Mouse (Mus musculus): ENCODE measurements around the gene Medag. TPM values are rescaled to one million over a fixed set of nuclear protein-coding genes. Genes with fewer than 3 reads are reported as not detected.
A peak's percentile ranks its signal among the peaks of the same experiment; 100 is the strongest.

Gene Medag
- polyA plus RNA-seq, 1 experiment from 2014 or later = 1.9 TPM

DNA sequence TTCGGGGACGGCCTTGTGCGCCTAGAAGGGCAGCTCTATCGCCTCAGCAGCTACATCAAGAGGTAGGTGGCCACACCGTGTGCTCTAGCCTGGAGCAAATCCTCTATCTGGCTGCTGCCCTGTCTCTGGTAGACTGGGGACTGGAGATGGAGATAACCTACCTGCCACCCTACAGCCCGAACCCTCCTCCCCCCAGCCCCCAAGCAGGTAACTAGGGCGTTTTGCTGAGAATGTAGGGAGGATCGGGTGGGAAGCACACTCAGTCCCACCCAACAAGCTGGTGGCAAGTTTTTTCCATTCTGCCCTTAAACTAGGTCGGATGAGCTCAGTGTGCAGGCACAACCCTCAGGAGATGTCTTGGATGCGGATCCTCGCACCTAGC lies 636 bp downstream of the Medag start:
- ATAC-seq = no peak; the same call in 1 of the 2 replicates
- Histone ChIP-seq H3K4me2 (replicated peaks) (peak overlapping the region; percentile 52), H3K27me3 (peaks cover 8% of the 10 kb centered on the region), H3K4me3 (replicated peaks) (peak overlapping the region; percentile 27), H3K4me1 (replicated peaks) (peaks cover 27% of the 10 kb centered on the region), H3K36me3 (no peaks in the 10 kb centered on the region), H3K9ac (replicated peaks) (peak overlapping the region; percentile 36), H3K27ac (peak overlapping the region; percentile 73), H3K9me3 (no peaks in the 10 kb centered on the region)
- WGBS = 36% methylated on average over 11 of the region's 11 CpGs

DNA sequence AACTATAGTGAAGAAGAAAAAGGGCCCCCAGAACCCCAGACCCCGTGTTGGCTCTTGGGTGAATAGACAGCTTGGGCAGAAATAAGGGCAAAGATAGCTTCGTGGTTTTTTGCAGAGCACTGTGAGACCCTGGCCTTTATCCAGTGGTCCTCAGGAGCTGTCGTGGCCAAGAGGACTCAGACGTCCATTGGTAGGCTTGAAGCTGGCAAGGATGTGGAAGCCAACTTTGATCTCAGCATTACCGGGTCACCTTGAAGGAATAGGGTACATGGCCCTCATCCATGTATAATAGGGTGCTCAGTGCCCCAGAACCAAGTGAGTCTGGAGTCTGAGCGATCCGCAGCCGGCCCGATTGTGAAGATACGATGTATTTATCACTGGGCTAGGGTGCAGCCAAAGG lies 1.1 kb downstream of the Medag start:
- 92% methylated on average over 10 of the region's 10 CpGs for WGBS
- H3K4me2 ChIP-seq (replicated peaks) = peak overlapping the region; percentile 52; the same call in 1 of the 2 replicates
- peaks cover 8% of the 10 kb centered on the region for H3K27me3 ChIP-seq
- H3K4me1 ChIP-seq (replicated peaks) = peaks cover 27% of the 10 kb centered on the region
- no peak for ATAC-seq
- H3K9me3 ChIP-seq = no peaks in the 10 kb centered on the region
- no peak overlapping the region for H3K4me3 ChIP-seq (replicated peaks)
- H3K9ac ChIP-seq (replicated peaks) = no peak overlapping the region
- no peak overlapping the region for H3K27ac ChIP-seq
- no peaks in the 10 kb centered on the region for H3K36me3 ChIP-seq

DNA sequence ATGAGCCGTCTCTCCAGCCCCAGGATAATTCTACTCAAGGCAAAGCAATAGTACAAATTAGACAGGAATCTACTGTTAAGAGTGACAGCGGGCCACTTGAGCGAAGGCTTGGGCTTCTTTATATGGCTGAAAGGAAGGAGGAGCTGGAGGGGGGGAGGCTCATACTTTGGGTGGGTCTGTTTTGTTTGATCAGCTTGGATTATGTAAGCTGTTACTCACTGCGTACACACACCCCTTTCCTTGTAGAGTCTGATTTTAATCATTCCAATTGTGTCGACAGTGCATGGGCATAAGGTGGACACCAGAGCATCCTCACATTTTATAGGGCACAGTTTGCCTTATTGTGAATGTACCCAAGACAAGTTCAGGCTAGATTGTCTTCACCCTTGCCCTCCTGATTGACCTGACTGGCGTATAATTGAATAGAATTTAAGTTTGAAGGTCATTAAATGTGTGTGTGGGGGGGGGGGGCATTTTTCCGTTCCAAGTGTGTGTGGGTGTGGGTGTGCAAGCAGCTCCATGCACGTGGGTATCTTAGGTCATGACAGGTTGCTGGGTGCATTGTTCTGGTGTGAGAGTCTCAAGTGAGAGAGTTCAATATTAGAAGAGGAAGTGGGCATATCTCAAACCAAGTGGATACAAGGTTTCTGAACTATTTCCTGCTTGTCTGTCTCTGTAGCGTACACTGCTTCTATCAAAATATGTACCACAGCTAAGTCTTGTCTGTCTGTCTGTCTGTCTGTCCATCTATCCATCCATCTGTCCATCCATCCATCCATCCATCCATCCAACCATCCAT lies 3.0 kb downstream of the Medag start:
- no peaks in the 10 kb centered on the region for H3K36me3 ChIP-seq
- no peaks in the 10 kb centered on the region for H3K9me3 ChIP-seq
- peaks cover 8% of the 10 kb centered on the region for H3K27me3 ChIP-seq
- no peak overlapping the region for H3K9ac ChIP-seq (replicated peaks)
- no peak for ATAC-seq
- no peak overlapping the region for H3K4me3 ChIP-seq (replicated peaks)
- 78% methylated on average over 9 of the region's 9 CpGs for WGBS
- H3K4me1 ChIP-seq (replicated peaks) = peaks cover 27% of the 10 kb centered on the region
- no peak overlapping the region for H3K4me2 ChIP-seq (replicated peaks)
- H3K27ac ChIP-seq = no peak overlapping the region

DNA sequence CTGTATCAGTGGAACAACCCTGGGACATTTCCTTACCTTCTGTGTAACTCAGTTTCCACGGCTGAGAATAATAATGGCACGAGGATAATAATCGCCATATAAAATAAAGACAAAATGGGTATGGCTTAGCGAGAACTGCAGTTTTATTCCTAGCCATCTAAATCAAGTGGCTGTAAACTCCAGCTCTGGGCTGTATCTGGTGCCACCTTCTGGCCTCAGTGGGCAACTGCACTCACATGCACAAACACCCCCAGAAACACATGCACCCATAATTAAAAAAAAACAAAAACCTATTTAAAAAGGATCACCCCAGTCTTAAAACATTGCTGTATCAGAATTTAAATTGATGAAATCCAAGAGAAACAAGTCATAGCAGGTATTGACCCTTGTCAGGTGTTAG lies 5.8 kb downstream of the Medag start:
- Histone ChIP-seq H3K4me1 (replicated peaks) (peaks cover 8% of the 10 kb centered on the region), H3K4me3 (replicated peaks) (no peak overlapping the region), H3K36me3 (no peaks in the 10 kb centered on the region), H3K27me3 (peaks cover 9% of the 10 kb centered on the region), H3K27ac (no peak overlapping the region), H3K4me2 (replicated peaks) (no peak overlapping the region), H3K9me3 (no peaks in the 10 kb centered on the region), H3K9ac (replicated peaks) (no peak overlapping the region)
- WGBS = 95% methylated on average over 4 of the region's 4 CpGs
- no peak for ATAC-seq

DNA sequence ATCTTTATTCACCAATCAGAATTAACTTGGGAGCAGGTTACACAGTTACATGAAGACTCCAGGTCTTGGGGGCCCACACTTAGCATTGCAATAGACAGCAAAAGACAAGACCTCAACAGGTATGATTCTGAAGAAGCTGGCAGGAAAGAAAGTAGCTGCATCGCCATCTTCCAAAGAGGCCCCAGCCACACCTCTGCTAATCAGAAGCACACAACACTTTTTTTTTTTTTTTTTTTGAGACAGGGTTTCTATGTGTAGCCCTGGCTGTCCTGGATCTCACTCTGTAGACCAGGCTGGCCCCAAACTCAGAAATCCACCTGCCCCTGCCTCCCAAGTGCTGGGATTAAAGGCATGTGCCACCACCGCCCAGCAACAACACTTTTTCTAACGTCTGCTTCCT lies 15.0 kb downstream of the Medag start:
- Histone ChIP-seq H3K4me1 (replicated peaks) (peaks cover 19% of the 10 kb centered on the region), H3K27ac (no peak overlapping the region), H3K9ac (replicated peaks) (no peak overlapping the region), H3K4me2 (replicated peaks) (no peak overlapping the region), H3K9me3 (no peaks in the 10 kb centered on the region), H3K4me3 (replicated peaks) (no peak overlapping the region), H3K27me3 (0 out of 2 replicates have a peak, but pooled peaks cover 2% of the 10 kb centered on the region), H3K36me3 (no peaks in the 10 kb centered on the region)
- no peak for ATAC-seq
- WGBS = 97% methylated on average over 3 of the region's 3 CpGs

DNA sequence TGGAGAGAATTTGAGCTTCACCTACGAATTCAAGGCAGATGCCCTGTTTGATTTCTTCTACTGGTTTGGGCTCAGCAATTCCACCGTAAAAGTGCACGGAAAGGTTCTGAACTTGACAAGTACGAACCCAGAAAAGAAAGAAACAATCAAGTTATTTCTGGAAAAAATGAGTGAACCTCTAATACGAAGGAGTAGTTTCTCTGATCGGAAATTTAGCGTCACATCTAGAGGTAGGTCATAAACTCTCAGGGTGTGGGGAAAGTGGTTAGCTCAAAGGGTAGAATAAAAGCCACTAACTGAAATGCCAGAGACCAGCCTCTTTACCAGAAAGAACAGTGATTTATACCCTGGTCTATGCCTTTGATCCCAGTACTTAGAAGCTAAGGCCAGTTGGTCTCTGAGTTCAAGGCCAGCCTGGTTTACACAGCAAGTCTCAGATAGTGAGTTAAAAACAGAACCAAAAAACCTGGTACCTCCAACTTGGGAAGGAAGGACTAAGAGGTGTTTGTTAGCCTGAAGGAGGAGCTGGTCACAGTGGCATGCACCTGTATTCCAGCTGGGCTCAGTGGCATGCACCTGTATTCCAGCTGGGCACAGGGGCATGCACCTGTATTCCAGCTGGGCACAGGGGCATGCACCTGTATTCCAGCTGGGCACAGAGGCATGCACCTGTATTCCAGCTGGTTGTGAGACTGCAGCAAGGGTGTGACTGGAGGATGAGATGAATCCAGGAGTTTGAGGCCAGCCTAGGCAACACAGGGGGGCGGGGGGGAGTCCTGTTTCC lies 15.9 kb downstream of the Medag start:
- Histone ChIP-seq H3K27me3 (no peaks in the 10 kb centered on the region), H3K27ac (peak overlapping the region; percentile 75; the same call in 1 of the 2 replicates), H3K9me3 (no peaks in the 10 kb centered on the region), H3K4me2 (replicated peaks) (no peak overlapping the region), H3K4me1 (replicated peaks) (peaks cover 19% of the 10 kb centered on the region), H3K36me3 (no peaks in the 10 kb centered on the region), H3K9ac (replicated peaks) (no peak overlapping the region), H3K4me3 (replicated peaks) (no peak overlapping the region)
- no peak for ATAC-seq
- WGBS = 93% methylated on average over 8 of the region's 8 CpGs

DNA sequence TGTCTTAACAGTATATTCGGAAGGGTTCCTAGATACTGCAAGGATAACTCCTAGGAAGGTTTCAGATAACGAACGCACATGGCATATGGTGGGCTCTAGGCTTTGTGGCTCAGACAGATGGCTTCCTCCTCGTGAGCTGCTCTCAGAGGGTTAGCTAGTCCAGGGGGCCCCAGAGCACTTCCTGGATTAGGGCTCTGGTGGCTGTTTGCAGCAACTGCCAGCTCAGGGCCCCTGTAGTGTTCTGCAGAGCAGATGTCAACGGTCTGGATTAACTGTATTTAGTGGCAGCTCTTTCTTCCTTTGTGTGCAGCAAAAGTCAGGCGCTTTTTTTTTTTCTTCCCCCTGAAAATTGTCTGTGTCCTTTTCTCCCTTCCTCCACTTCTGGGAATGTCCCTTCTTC lies 16.8 kb downstream of the Medag start:
- H3K9ac ChIP-seq (replicated peaks) = no peak overlapping the region
- H3K27me3 ChIP-seq = 0 out of 2 replicates have a peak, but pooled peaks cover 3% of the 10 kb centered on the region
- no peaks in the 10 kb centered on the region for H3K9me3 ChIP-seq
- WGBS = 4% methylated on average over 6 of the region's 6 CpGs
- H3K36me3 ChIP-seq = no peaks in the 10 kb centered on the region
- peaks cover 19% of the 10 kb centered on the region for H3K4me1 ChIP-seq (replicated peaks)
- peak overlapping the region; percentile 75 for H3K27ac ChIP-seq
- H3K4me2 ChIP-seq (replicated peaks) = no peak overlapping the region
- no peak overlapping the region for H3K4me3 ChIP-seq (replicated peaks)
- peak; percentile 92 for ATAC-seq

DNA sequence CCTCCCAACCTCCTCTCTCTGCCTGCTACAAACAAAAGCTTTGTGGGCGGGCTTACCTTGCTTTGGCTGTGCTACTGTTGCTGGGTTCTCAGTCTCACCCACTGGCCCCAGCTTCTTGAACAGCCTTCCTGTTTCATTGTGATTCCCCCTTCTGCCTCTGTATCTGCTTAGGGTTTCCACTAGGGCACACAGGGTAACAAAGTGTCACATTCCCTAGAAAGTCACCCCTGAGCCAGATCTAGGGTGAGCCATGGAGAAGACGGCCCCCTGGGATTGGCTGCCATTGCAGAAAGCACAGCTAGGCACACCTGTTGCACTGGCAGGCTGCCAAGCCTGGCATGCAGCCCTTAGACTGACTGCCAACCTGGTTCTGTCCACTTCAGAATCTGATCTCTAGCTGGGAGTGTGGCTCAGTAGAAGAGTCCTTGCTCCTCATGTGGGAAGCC lies 17.3 kb downstream of the Medag start:
- WGBS = 28% methylated on average over 2 of the region's 2 CpGs
- Histone ChIP-seq H3K36me3 (no peaks in the 10 kb centered on the region), H3K4me3 (replicated peaks) (no peak overlapping the region), H3K4me1 (replicated peaks) (peaks cover 19% of the 10 kb centered on the region), H3K27ac (peak overlapping the region; percentile 75), H3K9me3 (no peaks in the 10 kb centered on the region), H3K4me2 (replicated peaks) (no peak overlapping the region), H3K27me3 (0 out of 2 replicates have a peak, but pooled peaks cover 3% of the 10 kb centered on the region), H3K9ac (replicated peaks) (no peak overlapping the region)
- ATAC-seq = peak; percentile 71

DNA sequence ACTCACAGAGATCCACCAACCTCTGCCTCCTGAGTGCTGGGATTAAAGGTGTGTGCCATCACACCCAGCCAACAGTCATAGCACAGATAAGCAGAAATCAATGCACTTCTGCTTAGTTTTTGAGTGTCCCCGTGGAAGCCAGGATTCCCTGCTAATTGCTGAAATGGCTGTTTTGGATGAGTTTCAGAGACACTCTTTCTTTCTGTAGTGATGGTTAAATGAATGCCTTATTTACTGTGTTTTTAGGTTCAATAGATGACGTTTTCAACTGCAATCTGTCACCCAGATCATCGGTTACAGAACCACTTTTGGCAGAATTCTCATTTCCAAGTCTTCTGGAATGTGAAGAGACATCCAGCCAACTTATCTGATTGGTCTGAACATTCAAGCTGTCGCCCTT lies 18.0 kb downstream of the Medag start:
- WGBS = 89% methylated on average over 4 of the region's 4 CpGs
- Histone ChIP-seq H3K27me3 (0 out of 2 replicates have a peak, but pooled peaks cover 3% of the 10 kb centered on the region), H3K9ac (replicated peaks) (no peak overlapping the region), H3K4me3 (replicated peaks) (no peak overlapping the region), H3K36me3 (no peaks in the 10 kb centered on the region), H3K9me3 (no peaks in the 10 kb centered on the region), H3K4me1 (replicated peaks) (peaks cover 19% of the 10 kb centered on the region), H3K27ac (0 out of 2 replicates have a peak overlapping the region, but pooled peaks have one; percentile 75), H3K4me2 (replicated peaks) (no peak overlapping the region)
- ATAC-seq = no peak

DNA sequence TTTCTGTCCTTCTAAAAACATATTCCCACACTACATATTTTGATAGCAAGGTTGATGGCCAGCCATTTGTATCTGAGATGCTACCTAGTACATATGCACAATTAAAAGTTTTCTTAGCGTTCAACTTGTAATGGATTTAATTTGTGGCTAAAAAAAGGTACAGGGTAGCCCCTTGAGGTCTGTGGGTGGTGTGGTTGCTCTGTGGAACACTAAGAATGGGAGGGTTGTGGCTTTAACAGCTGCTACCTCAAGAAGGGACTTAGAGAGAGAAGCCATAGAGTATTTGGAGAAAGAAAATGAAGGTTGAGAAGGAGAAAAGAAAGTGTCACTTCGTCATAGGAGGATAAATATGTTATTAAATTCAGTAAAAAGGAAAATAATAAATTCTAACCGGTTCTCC lies 19.4 kb downstream of the Medag start:
- WGBS = 93% methylated on average over 3 of the region's 3 CpGs
- ATAC-seq = no peak
- H3K36me3 ChIP-seq = no peaks in the 10 kb centered on the region
- no peak overlapping the region for H3K27ac ChIP-seq
- H3K4me3 ChIP-seq (replicated peaks) = no peak overlapping the region
- H3K9ac ChIP-seq (replicated peaks) = no peak overlapping the region
- peaks cover 19% of the 10 kb centered on the region for H3K4me1 ChIP-seq (replicated peaks)
- no peaks in the 10 kb centered on the region for H3K9me3 ChIP-seq
- H3K4me2 ChIP-seq (replicated peaks) = no peak overlapping the region
- H3K27me3 ChIP-seq = 0 out of 2 replicates have a peak, but pooled peaks cover 3% of the 10 kb centered on the region

DNA sequence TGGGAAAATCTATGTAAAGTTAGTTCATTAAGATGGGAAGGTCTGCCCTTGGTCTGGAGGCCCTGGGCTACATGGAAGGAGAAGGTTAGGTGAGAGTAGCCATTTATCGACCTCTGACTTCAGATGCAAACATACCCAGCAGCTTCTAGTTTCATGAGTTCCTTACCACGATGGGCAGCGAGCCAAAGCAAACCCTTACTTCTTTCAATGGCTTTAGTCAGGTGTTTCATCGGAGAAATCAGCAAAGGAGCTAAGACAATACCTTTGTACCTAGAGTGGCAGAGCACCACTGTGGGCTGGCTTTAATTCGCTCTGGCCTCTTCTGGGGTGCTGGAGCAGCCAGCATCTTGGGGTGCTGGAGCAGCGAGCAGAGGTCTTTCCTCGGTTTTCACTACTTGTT lies 22.1 kb downstream of the Medag start:
- no peak overlapping the region for H3K4me3 ChIP-seq (replicated peaks)
- 0 out of 2 replicates have a peak, but pooled peaks cover 3% of the 10 kb centered on the region for H3K27me3 ChIP-seq
- 71% methylated on average over 7 of the region's 7 CpGs for WGBS
- H3K9ac ChIP-seq (replicated peaks) = no peak overlapping the region
- no peak overlapping the region for H3K4me2 ChIP-seq (replicated peaks)
- H3K27ac ChIP-seq = no peak overlapping the region
- ATAC-seq = no peak
- no peaks in the 10 kb centered on the region for H3K36me3 ChIP-seq
- H3K4me1 ChIP-seq (replicated peaks) = peaks cover 10% of the 10 kb centered on the region
- no peaks in the 10 kb centered on the region for H3K9me3 ChIP-seq

DNA sequence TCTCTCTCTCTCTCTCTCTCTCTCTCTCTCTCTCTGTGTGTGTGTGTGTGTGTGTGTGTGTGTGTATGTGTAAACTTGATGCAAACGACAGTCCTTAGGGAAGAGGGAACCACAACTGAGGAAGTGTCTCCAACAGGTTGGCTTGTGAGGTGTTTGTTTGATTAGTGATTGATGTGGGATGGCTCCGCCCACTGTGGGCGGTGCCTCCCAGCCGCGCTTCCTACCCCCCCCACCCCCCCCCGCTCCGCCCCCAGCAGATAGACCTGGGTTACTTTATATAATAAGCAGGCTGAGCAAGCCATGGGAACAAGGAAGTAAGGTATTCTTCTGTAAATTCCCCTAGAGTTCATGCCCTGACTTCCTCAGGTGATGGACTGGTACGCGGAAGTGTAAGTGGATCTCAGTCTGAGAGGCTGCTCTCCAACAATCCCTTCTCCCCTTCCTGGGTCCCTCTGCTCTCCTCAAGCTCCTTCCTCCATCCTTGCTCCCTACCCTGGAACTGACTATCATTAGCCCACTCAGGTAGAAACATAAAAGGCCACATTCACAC lies 22.7 kb downstream of the Medag start:
- WGBS = 37% methylated on average over 9 of the region's 9 CpGs
- Histone ChIP-seq H3K4me3 (replicated peaks) (no peak overlapping the region), H3K36me3 (no peaks in the 10 kb centered on the region), H3K4me1 (replicated peaks) (peaks cover 10% of the 10 kb centered on the region), H3K27me3 (0 out of 2 replicates have a peak, but pooled peaks cover 3% of the 10 kb centered on the region), H3K9me3 (no peaks in the 10 kb centered on the region), H3K4me2 (replicated peaks) (no peak overlapping the region), H3K9ac (replicated peaks) (no peak overlapping the region), H3K27ac (no peak overlapping the region)
- ATAC-seq = no peak
